Mouse (Mus musculus) c-Kit-positive CD71-positive TER-119-negative erythroid progenitor cells, embryonic 14.5 days (primary cell): Measurements from ENCODE around the gene Ephx1.
"Not testable (repeated sequence)": the region's sequence is repeated elsewhere in the genome, so short reads cannot be mapped to it uniquely, and the experiment has no call there.

Experiments used
- DNase-seq: peaks from one replicate; pipeline ENCODE4 v3.0.0-alpha.2; 2013; ENCODE audit warnings: low read depth

Ephx1 gene

GRCm38 (mm10) chr1:180936610-180937398 lies 83.9 kb downstream of the Ephx1 start:
- not testable (repeated sequence) for DNase-seq

GRCm38 (mm10) chr1:180934467-180935419 lies 86.0 kb downstream of the Ephx1 start, which contains the start of gene Lefty1:
Gene Lefty1, plus strand, starts transcription at chr1:180935022.
- no peak for DNase-seq

GRCm38 (mm10) chr1:180933659-180934058 lies 87.0 kb downstream of the Ephx1 start:
- no peak for DNase-seq

GRCm38 (mm10) chr1:180931106-180931505 lies 89.6 kb downstream of the Ephx1 start:
- DNase-seq, result no peak

- no peak for DNase-seq
Measured at GRCm38 (mm10) chr1:180929599-180929998, 91.1 kb downstream of the Ephx1 start.

GRCm38 (mm10) chr1:180926286-180926685 lies 94.4 kb downstream of the Ephx1 start:
- no peak for DNase-seq
